Mouse (Mus musculus) neutrophil, adult 59 days (primary cell): ENCODE measurements around the gene Nol11. TPM values are rescaled to one million over a fixed set of nuclear protein-coding genes. Genes with fewer than 3 reads are reported as not detected.

ENCODE experiments used
- total RNA-seq, 2 experiments: library from RNA; stranded (reverse); gene quantifications; 1 replicate in 1 of 2; 2 replicates in 1 of 2; pipeline ENCODE4 v1.2.4; 2023

The Nol11 gene
- total RNA-seq: 10 to 100 TPM; 10.2 to 16.1 TPM

GRCm38 (mm10) chr11:107188565-107189552, at the start of gene Nol11:
Gene Nol11, minus strand, starts transcription at chr11:107189381.

GRCm38 (mm10) chr11:107131749-107132421, 57.3 kb downstream of the Nol11 start, which contains the start of gene Bptf:
Gene Bptf, minus strand, starts transcription at chr11:107132127.

Other genes starting within 250 kb of the Nol11 start
- gene Kpna2, start 189.8 kb downstream of the Nol11 start, total RNA-seq: 100 to 1,000 TPM; 102 to 109 TPM
- under 1 TPM; 0.37 to 0.42 TPM for gene 1810010H24Rik, start 163.7 kb downstream of the Nol11 start, total RNA-seq
- gene Bptf, start 57.3 kb downstream of the Nol11 start, total RNA-seq: 10 to 100 TPM; 62.2 to 64.9 TPM